Mouse (Mus musculus) heart, embryonic 11.5 days (tissue): Measurements from ENCODE around the gene Lrrc75a. TPM values are rescaled to one million over a fixed set of nuclear protein-coding genes. Genes with fewer than 3 reads are reported as not detected.
A peak's percentile ranks its signal among the peaks of the same experiment; 100 is the strongest.

Experiments used
- ATAC-seq: fragments of 200-750 bp; cut with Nextera tagmentation; replicated peaks from 2 replicates; pipeline ENCODE4 v1.8.0; 2017; ENCODE audit warnings: moderate library complexity; ENCODE audit not compliant: insufficient number of reproducible peaks, low FRiP score, low TSS enrichment
- H3K27ac ChIP-seq: fragments of 300-500 bp; sonication (generic); 2 replicates; pipeline ENCODE4 v1.5.1; 2014; ENCODE audit warnings: mild to moderate bottlenecking, low read depth, low read length
- H3K27me3 ChIP-seq: fragments of 300-500 bp; sonication (generic); 2 replicates; pipeline ENCODE4 v1.6.1; 2014; ENCODE audit warnings: mild to moderate bottlenecking, low read length, mixed read lengths; ENCODE audit not compliant: control insufficient read depth, insufficient read depth
- H3K36me3 ChIP-seq: fragments of 300-500 bp; sonication (generic); 2 replicates; pipeline ENCODE4 v1.6.1; 2014; ENCODE audit warnings: mild to moderate bottlenecking, low read length, moderate library complexity, mixed read lengths; ENCODE audit not compliant: control insufficient read depth, insufficient read depth
- H3K4me1 ChIP-seq: fragments of 300-500 bp; sonication (generic); 2 replicates; pipeline ENCODE4 v1.6.1; 2014; ENCODE audit warnings: low read length; ENCODE audit not compliant: control insufficient read depth, insufficient read depth
- H3K4me2 ChIP-seq: fragments of 300-500 bp; sonication (generic); 2 replicates; pipeline ENCODE4 v1.6.1; 2014; ENCODE audit warnings: mild to moderate bottlenecking, moderate library complexity
- H3K4me3 ChIP-seq: fragments of 300-500 bp; sonication (generic); 2 replicates; pipeline ENCODE4 v1.5.1; 2014; ENCODE audit warnings: low read depth, low read length
- H3K9ac ChIP-seq: fragments of 300-500 bp; sonication (generic); 2 replicates; pipeline ENCODE4 v1.6.1; 2014; ENCODE audit warnings: mild to moderate bottlenecking, low read depth, low read length, moderate library complexity
- H3K9me3 ChIP-seq: fragments of 300-500 bp; sonication (generic); replicated peaks from 2 replicates; pipeline ENCODE4 v1.6.1; 2016; ENCODE audit warnings: low read length; ENCODE audit not compliant: control insufficient read depth
- WGBS: fragments of 180-500 bp; shearing (Covaris S2); extraction: QIAGEN DNeasy Blood & Tissue Kit; methylation state at CpG from one replicate; pipeline ENCODE4 v1.1.7; 2014; ENCODE audit not compliant: insufficient replicate concordance; 5-methylcytosine and 5-hydroxymethylcytosine counted together
- polyA plus RNA-seq: library from polyadenylated mRNA; unstranded; fragments of >200 nt; fragmentation: Nextera tagmentation; extraction: Ambion mirVana; gene quantifications from 2 replicates; pipeline ENCODE4 v1.2.1, GENCODE M21; 2014

Gene Lrrc75a
- polyA plus RNA-seq, 1 experiment from 2014 or later, result 16.2 TPM

DNA sequence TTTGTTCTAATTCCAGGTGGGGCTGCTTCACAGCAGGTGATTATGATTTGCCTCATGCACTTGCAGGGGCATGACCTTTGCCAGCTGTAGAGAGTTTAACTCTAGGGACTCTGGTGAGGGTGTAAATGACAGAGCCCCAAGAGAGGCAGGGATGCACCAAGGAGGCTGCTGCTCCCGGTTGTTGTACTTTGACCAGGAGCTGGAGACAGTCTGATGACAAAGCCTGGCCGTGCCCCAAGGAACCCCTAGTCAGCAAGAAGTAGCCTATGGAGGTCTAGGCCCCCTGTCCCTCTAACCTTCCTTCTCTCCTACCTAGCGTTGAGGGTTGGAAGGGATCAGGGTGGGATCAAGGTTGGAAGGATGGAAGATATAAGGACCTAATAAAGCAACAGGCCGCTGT lies 32.9 kb downstream of the Lrrc75a start:
- Histone ChIP-seq H3K9me3 (no peaks in the 10 kb centered on the region), H3K27ac (no peak overlapping the region), H3K4me2 (no peak overlapping the region), H3K27me3 (no peaks in the 10 kb centered on the region), H3K9ac (no peak overlapping the region), H3K4me3 (no peak overlapping the region), H3K4me1 (peaks cover 4% of the 10 kb centered on the region; the same call in 1 of the 2 replicates), H3K36me3 (peaks cover 19% of the 10 kb centered on the region)
- no peak for ATAC-seq
- WGBS, result 80% methylated on average over 4 of the region's 4 CpGs

DNA sequence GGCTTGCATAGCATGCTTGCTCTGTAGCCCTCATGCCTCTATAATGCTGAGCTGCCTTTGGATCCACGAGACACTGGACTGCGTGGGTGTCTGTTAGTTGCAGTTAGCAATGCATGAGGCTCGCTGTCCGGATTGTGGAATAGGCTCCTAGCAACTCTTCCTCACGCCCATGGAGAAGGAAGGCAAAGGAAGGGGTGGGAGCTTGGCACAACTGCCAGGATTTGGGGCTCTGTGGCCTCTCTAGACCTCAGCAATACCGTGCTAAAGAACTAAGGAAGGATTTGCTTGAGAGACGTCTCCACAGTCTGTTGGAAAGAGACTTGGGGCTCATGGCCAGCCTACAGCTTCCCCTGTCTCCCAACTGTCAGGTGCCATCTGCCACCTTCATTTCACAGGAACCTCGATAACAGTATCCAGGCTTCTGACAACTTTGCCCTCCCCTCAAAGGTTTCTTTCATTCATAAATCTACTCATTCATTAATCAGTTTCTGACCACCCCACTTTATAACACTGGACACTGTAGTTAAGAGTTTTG lies 33.4 kb downstream of the Lrrc75a start:
- Histone ChIP-seq H3K9me3 (no peaks in the 10 kb centered on the region), H3K4me1 (peaks cover 4% of the 10 kb centered on the region; the same call in 1 of the 2 replicates), H3K36me3 (peaks cover 22% of the 10 kb centered on the region), H3K4me2 (no peak overlapping the region), H3K9ac (no peak overlapping the region), H3K4me3 (no peak overlapping the region), H3K27me3 (no peaks in the 10 kb centered on the region), H3K27ac (no peak overlapping the region)
- 86% methylated on average over 8 of the region's 8 CpGs for WGBS
- ATAC-seq, result no peak

DNA sequence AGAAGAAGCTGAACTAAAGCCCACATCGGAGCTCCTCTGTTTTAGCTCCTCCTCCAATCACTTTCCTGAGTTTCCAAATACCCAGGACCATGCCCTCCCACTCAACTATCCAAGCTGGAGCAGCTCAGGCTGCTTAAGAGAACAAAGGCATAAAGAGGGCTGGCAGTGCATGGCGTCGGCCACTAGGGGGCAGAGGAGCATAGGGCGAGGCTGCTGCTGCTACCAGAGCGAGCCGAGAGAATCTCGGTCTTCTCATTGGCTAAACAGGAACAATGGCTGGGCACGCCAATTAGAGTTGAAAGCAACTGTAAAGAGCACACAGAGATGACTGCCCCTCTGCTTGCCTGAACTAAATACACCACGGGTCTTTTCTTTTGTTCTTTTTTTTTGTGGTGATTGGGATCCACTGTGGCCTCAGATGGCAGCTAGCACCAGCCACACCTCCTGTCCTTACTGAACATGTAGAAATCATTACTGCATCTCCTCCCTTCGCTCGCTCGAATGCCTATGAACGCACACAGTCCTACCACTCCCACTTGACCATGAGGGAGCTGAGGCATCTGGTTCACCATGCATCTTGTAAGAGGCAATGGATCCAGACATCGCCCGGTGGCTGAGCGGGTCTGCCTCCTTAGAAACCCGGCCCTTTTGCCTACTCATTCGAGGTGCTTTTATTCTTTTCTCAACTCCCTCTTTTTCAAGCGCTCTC lies 34.5 kb downstream of the Lrrc75a start:
- peak overlapping the region; percentile 58 for H3K9ac ChIP-seq
- 0 out of 2 replicates have a peak overlapping the region, but pooled peaks have one; percentile 46 for H3K27ac ChIP-seq
- H3K27me3 ChIP-seq, result no peaks in the 10 kb centered on the region
- H3K9me3 ChIP-seq, result no peaks in the 10 kb centered on the region
- H3K4me2 ChIP-seq, result peak overlapping the region; percentile 50
- peak overlapping the region; percentile 11; the same call in 1 of the 2 replicates for H3K4me3 ChIP-seq
- WGBS, result 22% methylated on average over 19 of the region's 19 CpGs
- ATAC-seq, result peak; percentile 70
- peaks cover 4% of the 10 kb centered on the region; the same call in 1 of the 2 replicates for H3K4me1 ChIP-seq
- H3K36me3 ChIP-seq, result peaks cover 22% of the 10 kb centered on the region

DNA sequence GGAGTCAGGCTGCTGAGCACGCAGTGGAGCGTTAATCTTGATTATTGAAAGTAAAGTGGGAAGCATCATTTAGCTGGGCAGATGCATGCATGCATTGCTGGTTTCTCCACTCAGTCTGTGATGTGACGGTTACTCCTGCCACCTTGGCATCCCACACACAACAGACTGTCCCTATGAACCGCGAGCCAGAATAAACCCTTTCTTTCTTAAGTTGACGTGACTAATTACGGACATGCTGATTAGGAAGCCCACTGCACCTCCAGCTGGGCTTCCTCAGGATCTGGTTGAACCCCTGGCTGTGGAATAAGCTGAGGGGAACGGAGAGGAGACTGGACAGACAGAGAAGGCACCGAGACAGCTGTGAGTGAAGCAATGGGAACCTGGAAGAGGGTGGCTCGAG lies 35.7 kb downstream of the Lrrc75a start:
- Histone ChIP-seq H3K27ac (no peak overlapping the region), H3K9me3 (no peaks in the 10 kb centered on the region), H3K4me2 (no peak overlapping the region), H3K4me1 (peaks cover 4% of the 10 kb centered on the region; the same call in 1 of the 2 replicates), H3K27me3 (no peaks in the 10 kb centered on the region), H3K4me3 (no peak overlapping the region), H3K36me3 (peaks cover 21% of the 10 kb centered on the region), H3K9ac (no peak overlapping the region)
- no peak for ATAC-seq
- 76% methylated on average over 10 of the region's 10 CpGs for WGBS

DNA sequence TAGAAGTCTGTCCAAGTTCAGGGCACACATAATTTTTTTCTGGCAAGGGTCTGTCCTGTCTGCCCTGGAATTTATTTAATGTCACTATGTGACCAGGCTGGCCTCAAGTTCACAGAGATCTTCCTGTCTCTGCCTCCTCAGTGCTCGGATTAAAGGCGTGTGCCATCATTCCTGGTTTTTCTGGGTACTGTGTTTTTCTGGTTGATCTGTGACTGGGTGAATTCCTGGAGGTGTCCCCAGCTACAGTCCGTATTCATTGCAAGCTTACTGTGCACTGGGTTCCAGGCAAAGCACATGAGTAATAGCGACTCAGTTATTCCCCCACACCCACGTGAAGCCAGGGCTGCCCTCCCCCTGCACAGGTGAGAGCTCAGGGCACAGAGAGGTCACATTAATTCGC lies 38.0 kb downstream of the Lrrc75a start:
- no peak for ATAC-seq
- Histone ChIP-seq H3K36me3 (peaks cover 23% of the 10 kb centered on the region), H3K27me3 (no peaks in the 10 kb centered on the region), H3K4me3 (no peak overlapping the region), H3K4me1 (peaks cover 5% of the 10 kb centered on the region; the same call in 1 of the 2 replicates), H3K9me3 (no peaks in the 10 kb centered on the region), H3K27ac (no peak overlapping the region), H3K4me2 (no peak overlapping the region), H3K9ac (no peak overlapping the region)
- 77% methylated on average over 6 of the region's 6 CpGs for WGBS

DNA sequence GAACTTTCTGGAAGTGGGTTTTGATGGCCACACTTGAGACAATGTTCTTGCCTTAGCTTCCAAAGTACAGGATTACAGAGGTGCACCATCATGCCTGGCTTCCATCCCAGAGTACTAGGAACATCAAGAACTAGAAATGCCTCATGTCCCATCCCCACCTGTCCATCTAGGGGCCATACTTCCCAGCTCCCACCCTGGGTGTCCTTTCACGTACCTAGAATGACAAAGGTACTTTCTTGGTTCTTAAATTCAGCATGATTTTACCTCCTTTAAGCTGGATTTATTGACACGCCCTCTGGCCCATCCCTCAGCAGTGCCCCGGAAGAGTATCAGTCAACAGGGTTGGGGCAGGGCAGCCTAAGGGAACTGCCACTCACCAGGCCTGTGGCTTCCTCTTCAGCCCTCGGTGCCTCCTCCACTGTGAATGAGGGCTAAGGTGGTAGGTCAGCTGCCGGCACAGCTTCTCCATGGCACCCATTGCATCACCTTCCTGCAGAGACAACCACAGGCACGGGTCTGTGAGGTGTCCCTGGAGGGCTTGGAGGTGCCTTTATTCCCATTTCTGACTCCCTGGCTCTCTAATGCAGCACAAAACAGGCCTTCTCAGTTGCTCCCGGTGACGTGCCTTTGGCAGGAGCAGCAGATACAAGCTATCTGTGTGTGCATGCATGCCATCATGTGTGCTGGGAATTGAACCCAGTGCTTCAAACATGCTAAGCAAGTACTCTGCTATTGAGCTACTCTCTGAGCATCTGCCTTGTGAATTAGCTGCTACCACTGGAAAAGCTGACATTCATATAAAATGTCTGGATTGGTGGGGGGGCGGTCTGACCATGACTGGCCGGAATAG lies 39.3 kb downstream of the Lrrc75a start:
- no peak for ATAC-seq
- Histone ChIP-seq H3K27me3 (no peaks in the 10 kb centered on the region), H3K4me1 (peaks cover 15% of the 10 kb centered on the region), H3K9ac (no peak overlapping the region), H3K36me3 (peaks cover 29% of the 10 kb centered on the region), H3K4me2 (no peak overlapping the region), H3K27ac (no peak overlapping the region; the same call in 1 of the 2 replicates), H3K4me3 (no peak overlapping the region), H3K9me3 (no peaks in the 10 kb centered on the region)
- 73% methylated on average over 10 of the region's 10 CpGs for WGBS

DNA sequence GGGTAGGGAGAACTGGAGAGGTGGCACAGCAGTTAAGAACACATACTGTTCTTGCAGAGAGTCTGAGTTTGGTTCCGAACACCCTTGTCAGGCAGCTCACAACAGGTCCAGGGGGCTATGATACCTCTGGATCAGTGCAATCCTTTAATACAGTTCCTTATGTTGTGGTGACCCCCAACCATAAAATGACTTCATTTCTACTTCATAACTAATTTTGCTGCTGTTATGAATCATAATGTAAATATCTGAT lies 40.4 kb downstream of the Lrrc75a start:
- H3K27me3 ChIP-seq, result no peaks in the 10 kb centered on the region
- no peaks in the 10 kb centered on the region for H3K9me3 ChIP-seq
- WGBS, result 94% methylated on average over 1 of the region's 1 CpGs
- no peak overlapping the region for H3K4me2 ChIP-seq
- ATAC-seq, result no peak
- H3K4me3 ChIP-seq, result no peak overlapping the region
- no peak overlapping the region for H3K9ac ChIP-seq
- no peak overlapping the region for H3K27ac ChIP-seq
- peaks cover 29% of the 10 kb centered on the region for H3K36me3 ChIP-seq
- peaks cover 14% of the 10 kb centered on the region for H3K4me1 ChIP-seq

DNA sequence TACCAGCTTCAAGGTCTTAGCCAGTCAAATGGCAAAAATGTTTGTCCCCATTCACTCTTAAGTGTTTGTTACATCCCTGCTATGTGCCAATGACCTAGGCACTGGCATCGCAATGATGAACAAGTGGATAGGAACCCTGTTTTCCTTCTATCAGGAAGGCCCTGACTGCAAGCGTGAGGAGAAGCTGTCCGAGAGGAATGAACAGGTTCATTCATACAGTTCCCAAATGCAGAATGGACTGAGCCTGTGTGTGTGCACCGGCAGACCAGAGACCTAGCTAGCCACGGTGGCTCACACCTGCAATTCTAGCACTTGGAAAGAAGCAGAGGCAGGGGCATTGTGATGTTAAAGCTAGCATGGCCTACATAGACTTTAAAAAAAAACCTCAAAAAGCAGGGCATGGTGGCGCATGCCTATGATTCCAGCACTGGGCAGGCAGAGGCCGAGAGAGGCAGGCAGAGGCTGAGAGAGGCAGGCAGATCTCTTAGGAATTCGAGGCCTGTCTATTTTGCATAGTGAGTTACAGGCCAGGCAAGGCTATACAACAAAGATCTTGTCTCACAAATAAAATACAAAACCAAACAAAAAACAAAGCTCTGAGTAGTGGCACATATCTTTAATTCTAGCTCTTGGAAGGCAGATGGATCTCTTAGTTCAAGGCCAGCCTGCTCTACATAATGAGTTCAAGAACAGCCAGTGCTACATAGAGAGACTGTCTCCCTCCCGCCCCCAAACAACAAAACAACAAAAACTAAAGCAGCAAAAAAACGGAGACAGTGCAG lies 41.0 kb downstream of the Lrrc75a start:
- WGBS, result 66% methylated on average over 10 of the region's 10 CpGs
- Histone ChIP-seq H3K36me3 (peaks cover 29% of the 10 kb centered on the region), H3K4me2 (no peak overlapping the region), H3K9ac (no peak overlapping the region), H3K4me1 (peaks cover 14% of the 10 kb centered on the region), H3K4me3 (no peak overlapping the region), H3K27me3 (no peaks in the 10 kb centered on the region), H3K9me3 (no peaks in the 10 kb centered on the region), H3K27ac (no peak overlapping the region)
- ATAC-seq, result no peak
